ENCODE assay signal across 9 mouse cellular contexts in the genomic region with DNA sequence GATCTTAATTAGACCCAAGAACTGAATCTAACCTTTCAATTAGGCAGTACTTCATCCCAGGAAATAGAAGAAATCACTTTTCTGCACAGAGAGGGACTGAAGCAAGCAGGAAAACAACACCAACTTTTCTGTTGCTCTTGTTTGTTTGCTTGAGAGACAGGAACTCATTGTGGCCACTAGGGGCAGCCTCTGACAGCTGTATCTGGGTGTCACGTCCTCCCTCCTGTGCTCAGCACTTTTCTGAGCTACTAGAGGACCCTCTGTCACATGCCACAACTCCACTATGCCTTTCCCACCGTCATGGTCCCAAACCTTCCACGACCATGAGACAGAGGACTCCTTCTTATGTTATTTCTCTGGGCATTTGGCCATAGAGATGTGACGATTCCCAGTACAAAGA.
A peak's percentile ranks its signal among the peaks of the same experiment; 100 is the strongest.
DNase-seq lines count a peak whose midpoint lies in the region; ATAC-seq and TF ChIP-seq lines count a peak whose summit lies in the region.
"Had no signal": no experiment of that assay in that cellular context is flagged by ENCODE, and none has a peak within 500 bp of the region (broad histone marks: within the 10 kb centered on the region; RNA-seq: fewer than 3 reads in every experiment).

No protein-coding gene starts in this region.

- no peak overlapping the region for H3K27ac ChIP-seq in heart, embryonic 11.5 days (ENCODE audit: low read depth, low read length)
- no peak overlapping the region for H3K27ac ChIP-seq in midbrain, postnatal 0 days (ENCODE audit: low read depth, low read length)
- no peak overlapping the region for H3K27ac ChIP-seq in intestine, embryonic 15.5 days
- H3K27ac ChIP-seq: embryonic facial prominence, embryonic 15.5 days had no signal

- peak; percentile 82 for TF ChIP-seq CTCF in midbrain, postnatal 0 days (IDR thresholded peaks at IDR 0.05)

- no peak overlapping the region for H3K4me3 ChIP-seq in heart, embryonic 11.5 days (ENCODE audit: low read depth, low read length)
- H3K4me3 ChIP-seq in midbrain, postnatal 0 days (ENCODE audit: low read depth, low read length), result no peak overlapping the region
- no peak overlapping the region for H3K4me3 ChIP-seq in intestine, embryonic 15.5 days (replicated peaks)
- H3K4me3 ChIP-seq: embryonic facial prominence, embryonic 15.5 days had no signal

- peak; percentile 33 to 46 for DNase-seq in heart, postnatal 36 days
- peak; percentile 80 for DNase-seq in CD4-positive, CD25-positive, alpha-beta regulatory T cell, adult 2 months (ENCODE audit: low read depth, low spot score)
- peak; percentile 51 for DNase-seq in midbrain, postnatal 0 days (ENCODE audit: low spot score)
- DNase-seq in frontal cortex, postnatal 36 days (ENCODE audit: low spot score in 2 of 2), result no peak

- ATAC-seq in heart, embryonic 11.5 days (replicated peaks; ENCODE audit: insufficient number of reproducible peaks, low FRiP score, low TSS enrichment), result no peak
- peak; percentile 54 for ATAC-seq in activated CD4-positive, CD25-positive, alpha-beta regulatory T cell, adult 4 months
- ATAC-seq in inflammation-experienced regulatory T-cells, adult 6 months, result peak; percentile 54
- ATAC-seq in midbrain, postnatal 0 days (ENCODE audit: low FRiP score), result no peak
- ATAC-seq in intestine, embryonic 15.5 days, result no peak

- H3K4me1 ChIP-seq in heart, embryonic 11.5 days (ENCODE audit: control insufficient read depth, insufficient read depth, low read length), result peaks cover 4% of the 10 kb centered on the region
- no peaks in the 10 kb centered on the region for H3K4me1 ChIP-seq in midbrain, postnatal 0 days (ENCODE audit: insufficient read depth, low read length)
- peaks cover 9% of the 10 kb centered on the region for H3K4me1 ChIP-seq in intestine, embryonic 15.5 days (replicated peaks)

- H3K27me3 ChIP-seq in heart, embryonic 11.5 days (ENCODE audit: control insufficient read depth, insufficient read depth, low read length), result no peaks in the 10 kb centered on the region
- no peaks in the 10 kb centered on the region for H3K27me3 ChIP-seq in midbrain, postnatal 0 days (ENCODE audit: insufficient read depth, low read length)
- H3K27me3 ChIP-seq in intestine, embryonic 15.5 days (replicated peaks), result no peaks in the 10 kb centered on the region
- H3K27me3 ChIP-seq: embryonic facial prominence, embryonic 15.5 days had no signal

- H3K9me3 ChIP-seq in heart, embryonic 11.5 days (replicated peaks; ENCODE audit: control insufficient read depth, low read length), result no peaks in the 10 kb centered on the region
- H3K9me3 ChIP-seq in midbrain, postnatal 0 days (ENCODE audit: low read length), result no peaks in the 10 kb centered on the region
- H3K9me3 ChIP-seq in intestine, embryonic 15.5 days, result no peaks in the 10 kb centered on the region
- H3K9me3 ChIP-seq: embryonic facial prominence, embryonic 15.5 days had no signal

- intact Hi-C loops in heart, postnatal 36 days (cut with DNase I), result no loop called here

- no peak overlapping the region for H3K4me2 ChIP-seq in heart, embryonic 11.5 days
- H3K4me2 ChIP-seq in midbrain, postnatal 0 days (ENCODE audit: low read depth, low read length, poor library complexity, severe bottlenecking), result no peak overlapping the region
- H3K4me2 ChIP-seq in intestine, embryonic 15.5 days (replicated peaks), result no peak overlapping the region
- H3K4me2 ChIP-seq: embryonic facial prominence, embryonic 15.5 days had no signal

- WGBS in heart, embryonic 11.5 days (ENCODE audit: insufficient replicate concordance), result 35% methylated on average over 4 of the region's 4 CpGs
- 36% methylated on average over 4 of the region's 4 CpGs for WGBS in midbrain, postnatal 0 days
- 38% methylated on average over 4 of the region's 4 CpGs for WGBS in intestine, embryonic 15.5 days

- no peaks in the 10 kb centered on the region for H3K36me3 ChIP-seq in heart, embryonic 11.5 days (ENCODE audit: control insufficient read depth, insufficient read depth, low read length)
- H3K36me3 ChIP-seq in midbrain, postnatal 0 days (ENCODE audit: insufficient read depth, low read length), result no peaks in the 10 kb centered on the region
- H3K36me3 ChIP-seq in intestine, embryonic 15.5 days, result no peaks in the 10 kb centered on the region
- H3K36me3 ChIP-seq: embryonic facial prominence, embryonic 15.5 days had no signal

- H3K9ac ChIP-seq in heart, embryonic 11.5 days (ENCODE audit: low read depth, low read length), result no peak overlapping the region
- no peak overlapping the region for H3K9ac ChIP-seq in midbrain, postnatal 0 days (replicated peaks; ENCODE audit: low read length, poor library complexity, severe bottlenecking)
- H3K9ac ChIP-seq in intestine, embryonic 15.5 days, result no peak overlapping the region
- H3K9ac ChIP-seq: embryonic facial prominence, embryonic 15.5 days had no signal

Comparison
In these comparisons a context has a peak if more than half of its experiments do, and no peak if none do; other contexts are left out.
1. DNase-seq: peak in heart, postnatal 36 days (2 of 2), CD4-positive, CD25-positive, alpha-beta regulatory T cell, adult 2 months (single experiment) and midbrain, postnatal 0 days (single experiment); none in frontal cortex, postnatal 36 days (0 of 2).
2. ATAC-seq: peak in activated CD4-positive, CD25-positive, alpha-beta regulatory T cell, adult 4 months (single experiment) and inflammation-experienced regulatory T-cells, adult 6 months (single experiment); none in heart, embryonic 11.5 days (single experiment), midbrain, postnatal 0 days (single experiment) and intestine, embryonic 15.5 days (single experiment).